Mouse (Mus musculus): ENCODE data around the gene Lyve1. TPM values are rescaled to one million over a fixed set of nuclear protein-coding genes. Genes with fewer than 3 reads are reported as not detected.
"Not testable (repeated sequence)": the region's sequence is repeated elsewhere in the genome, so short reads cannot be mapped to it uniquely, and the experiment has no call there.

The Lyve1 gene
- polyA plus RNA-seq (2011; ENCODE audit: insufficient read depth, insufficient read length, low read depth, missing spikeins), result not detected in 2 replicates

GRCm38 (mm10) chr7:110862751-110863289 lies at the start of gene Lyve1:
Gene Lyve1, minus strand, starts transcription at chr7:110863239.
- H3K9ac ChIP-seq (ENCODE audit: low read depth, poor library complexity, severe bottlenecking), result no peak within 1 kb of the TSS
- no peaks in the 10 kb centered on the region for H3K27me3 ChIP-seq (ENCODE audit: control insufficient read depth, insufficient read depth, low read length, poor library complexity, severe bottlenecking)
- H3K4me3 ChIP-seq (ENCODE audit: low read depth, low read length), result no peak within 1 kb of the TSS
- H3K36me3 ChIP-seq (ENCODE audit: control insufficient read depth, insufficient read depth, low read length, poor library complexity, severe bottlenecking), result no peaks in the 10 kb centered on the region
- no peaks in the 10 kb centered on the region for H3K9me3 ChIP-seq (replicated peaks; ENCODE audit: control insufficient read depth, insufficient read depth, low read length, poor library complexity, severe bottlenecking)
- H3K4me1 ChIP-seq (ENCODE audit: control insufficient read depth, insufficient read depth, low read length), result no peaks in the 10 kb centered on the region
- H3K27ac ChIP-seq (ENCODE audit: insufficient read depth, low read length), result no peak within 1 kb of the TSS
- TF ChIP-seq CTCF (IDR thresholded peaks at IDR 0.05; ENCODE audit: low read depth, low read length) (no peak), POLR2A (IDR thresholded peaks at IDR 0.05; ENCODE audit: insufficient read depth, low read length) (no peak), EP300 (IDR thresholded peaks at IDR 0.05; ENCODE audit: insufficient read depth, low read depth, low read length) (no peak)

- Histone ChIP-seq H3K27me3 (ENCODE audit: control insufficient read depth, insufficient read depth, low read length, poor library complexity, severe bottlenecking) (no peaks in the 10 kb centered on the region), H3K9ac (ENCODE audit: low read depth, poor library complexity, severe bottlenecking) (no peak overlapping the region), H3K9me3 (replicated peaks; ENCODE audit: control insufficient read depth, insufficient read depth, low read length, poor library complexity, severe bottlenecking) (no peaks in the 10 kb centered on the region), H3K36me3 (ENCODE audit: control insufficient read depth, insufficient read depth, low read length, poor library complexity, severe bottlenecking) (no peaks in the 10 kb centered on the region), H3K4me3 (ENCODE audit: low read depth, low read length) (no peak overlapping the region), H3K27ac (ENCODE audit: insufficient read depth, low read length) (no peak overlapping the region), H3K4me1 (ENCODE audit: control insufficient read depth, insufficient read depth, low read length) (no peaks in the 10 kb centered on the region)
- TF ChIP-seq POLR2A (IDR thresholded peaks at IDR 0.05; ENCODE audit: insufficient read depth, low read length), result no peak
- no peak for TF ChIP-seq EP300 (IDR thresholded peaks at IDR 0.05; ENCODE audit: insufficient read depth, low read depth, low read length)
- no peak for TF ChIP-seq CTCF (IDR thresholded peaks at IDR 0.05; ENCODE audit: low read depth, low read length)
Observed at GRCm38 (mm10) chr7:110908209-110909144, 45.4 kb upstream of the Lyve1 start.

GRCm38 (mm10) chr7:110906566-110906965 lies 43.5 kb upstream of the Lyve1 start:
- H3K36me3 ChIP-seq (ENCODE audit: control insufficient read depth, insufficient read depth, low read length, poor library complexity, severe bottlenecking), result no peaks in the 10 kb centered on the region
- H3K27me3 ChIP-seq (ENCODE audit: control insufficient read depth, insufficient read depth, low read length, poor library complexity, severe bottlenecking), result no peaks in the 10 kb centered on the region
- H3K4me3 ChIP-seq (ENCODE audit: low read depth, low read length), result no peak overlapping the region
- no peaks in the 10 kb centered on the region for H3K4me1 ChIP-seq (ENCODE audit: control insufficient read depth, insufficient read depth, low read length)
- H3K9me3 ChIP-seq (replicated peaks; ENCODE audit: control insufficient read depth, insufficient read depth, low read length, poor library complexity, severe bottlenecking), result no peaks in the 10 kb centered on the region
- TF ChIP-seq EP300 (IDR thresholded peaks at IDR 0.05; ENCODE audit: insufficient read depth, low read depth, low read length) (no peak), POLR2A (IDR thresholded peaks at IDR 0.05; ENCODE audit: insufficient read depth, low read length) (no peak), CTCF (IDR thresholded peaks at IDR 0.05; ENCODE audit: low read depth, low read length) (no peak)
- no peak overlapping the region for H3K9ac ChIP-seq (ENCODE audit: low read depth, poor library complexity, severe bottlenecking)
- no peak overlapping the region for H3K27ac ChIP-seq (ENCODE audit: insufficient read depth, low read length)

GRCm38 (mm10) chr7:110903226-110903625 lies 40.2 kb upstream of the Lyve1 start:
- Histone ChIP-seq H3K27ac (ENCODE audit: insufficient read depth, low read length) (no peak overlapping the region), H3K9me3 (replicated peaks; ENCODE audit: control insufficient read depth, insufficient read depth, low read length, poor library complexity, severe bottlenecking) (no peaks in the 10 kb centered on the region), H3K9ac (ENCODE audit: low read depth, poor library complexity, severe bottlenecking) (no peak overlapping the region), H3K4me3 (ENCODE audit: low read depth, low read length) (no peak overlapping the region), H3K36me3 (ENCODE audit: control insufficient read depth, insufficient read depth, low read length, poor library complexity, severe bottlenecking) (no peaks in the 10 kb centered on the region), H3K27me3 (ENCODE audit: control insufficient read depth, insufficient read depth, low read length, poor library complexity, severe bottlenecking) (no peaks in the 10 kb centered on the region), H3K4me1 (ENCODE audit: control insufficient read depth, insufficient read depth, low read length) (no peaks in the 10 kb centered on the region)
- TF ChIP-seq POLR2A (IDR thresholded peaks at IDR 0.05; ENCODE audit: insufficient read depth, low read length), result no peak
- TF ChIP-seq EP300 (IDR thresholded peaks at IDR 0.05; ENCODE audit: insufficient read depth, low read depth, low read length), result no peak
- TF ChIP-seq CTCF (IDR thresholded peaks at IDR 0.05; ENCODE audit: low read depth, low read length), result no peak

- Histone ChIP-seq H3K27me3 (ENCODE audit: control insufficient read depth, insufficient read depth, low read length, poor library complexity, severe bottlenecking) (no peaks in the 10 kb centered on the region), H3K4me1 (ENCODE audit: control insufficient read depth, insufficient read depth, low read length) (no peaks in the 10 kb centered on the region), H3K27ac (ENCODE audit: insufficient read depth, low read length) (no peak overlapping the region), H3K9me3 (replicated peaks; ENCODE audit: control insufficient read depth, insufficient read depth, low read length, poor library complexity, severe bottlenecking) (no peaks in the 10 kb centered on the region), H3K4me3 (ENCODE audit: low read depth, low read length) (no peak overlapping the region), H3K36me3 (ENCODE audit: control insufficient read depth, insufficient read depth, low read length, poor library complexity, severe bottlenecking) (no peaks in the 10 kb centered on the region), H3K9ac (ENCODE audit: low read depth, poor library complexity, severe bottlenecking) (no peak overlapping the region)
- TF ChIP-seq POLR2A (IDR thresholded peaks at IDR 0.05; ENCODE audit: insufficient read depth, low read length) (no peak), EP300 (IDR thresholded peaks at IDR 0.05; ENCODE audit: insufficient read depth, low read depth, low read length) (no peak), CTCF (IDR thresholded peaks at IDR 0.05; ENCODE audit: low read depth, low read length) (no peak)
Observed at GRCm38 (mm10) chr7:110897202-110897601, 34.2 kb upstream of the Lyve1 start.

GRCm38 (mm10) chr7:110896453-110896852 lies 33.4 kb upstream of the Lyve1 start:
- no peaks in the 10 kb centered on the region for H3K4me1 ChIP-seq (ENCODE audit: control insufficient read depth, insufficient read depth, low read length)
- no peaks in the 10 kb centered on the region for H3K27me3 ChIP-seq (ENCODE audit: control insufficient read depth, insufficient read depth, low read length, poor library complexity, severe bottlenecking)
- no peak overlapping the region for H3K9ac ChIP-seq (ENCODE audit: low read depth, poor library complexity, severe bottlenecking)
- H3K4me3 ChIP-seq (ENCODE audit: low read depth, low read length), result no peak overlapping the region
- no peak overlapping the region for H3K27ac ChIP-seq (ENCODE audit: insufficient read depth, low read length)
- no peaks in the 10 kb centered on the region for H3K9me3 ChIP-seq (replicated peaks; ENCODE audit: control insufficient read depth, insufficient read depth, low read length, poor library complexity, severe bottlenecking)
- TF ChIP-seq CTCF (IDR thresholded peaks at IDR 0.05; ENCODE audit: low read depth, low read length) (no peak), EP300 (IDR thresholded peaks at IDR 0.05; ENCODE audit: insufficient read depth, low read depth, low read length) (no peak), POLR2A (IDR thresholded peaks at IDR 0.05; ENCODE audit: insufficient read depth, low read length) (no peak)
- H3K36me3 ChIP-seq (ENCODE audit: control insufficient read depth, insufficient read depth, low read length, poor library complexity, severe bottlenecking), result no peaks in the 10 kb centered on the region

GRCm38 (mm10) chr7:110895772-110896171 lies 32.7 kb upstream of the Lyve1 start:
- not testable (repeated sequence) for H3K4me3 ChIP-seq (ENCODE audit: low read depth, low read length); H3K4me1 ChIP-seq (ENCODE audit: control insufficient read depth, insufficient read depth, low read length); H3K27me3 ChIP-seq (ENCODE audit: control insufficient read depth, insufficient read depth, low read length, poor library complexity, severe bottlenecking); H3K36me3 ChIP-seq (ENCODE audit: control insufficient read depth, insufficient read depth, low read length, poor library complexity, severe bottlenecking); H3K9me3 ChIP-seq (replicated peaks; ENCODE audit: control insufficient read depth, insufficient read depth, low read length, poor library complexity, severe bottlenecking); H3K27ac ChIP-seq (ENCODE audit: insufficient read depth, low read length); H3K9ac ChIP-seq (ENCODE audit: low read depth, poor library complexity, severe bottlenecking)
